Mouse (Mus musculus) midbrain, embryonic 12.5 days (tissue): ENCODE results near the gene A930033H14Rik. TPM values are rescaled to one million over a fixed set of nuclear protein-coding genes. Genes with fewer than 3 reads are reported as not detected.

Experiments
- ATAC-seq: fragments of 200-750 bp; cut with Nextera tagmentation; 2 replicates; pipeline ENCODE4 v1.8.0; 2017; ENCODE audit warnings: low read depth, moderate TSS enrichment, moderate library complexity; ENCODE audit not compliant: low FRiP score
- H3K27ac ChIP-seq: fragments of 300-500 bp; sonication (generic); replicated peaks from 2 replicates; pipeline ENCODE4 v1.5.1; 2016; ENCODE audit warnings: mild to moderate bottlenecking
- H3K27me3 ChIP-seq: fragments of 300-500 bp; sonication (generic); 2 replicates; pipeline ENCODE4 v1.6.1; 2016; ENCODE audit warnings: mild to moderate bottlenecking
- H3K36me3 ChIP-seq: fragments of 300-500 bp; sonication (generic); 2 replicates; pipeline ENCODE4 v1.6.1; 2016
- H3K4me1 ChIP-seq: fragments of 300-500 bp; sonication (generic); 2 replicates; pipeline ENCODE4 v1.6.1; 2016
- H3K4me2 ChIP-seq: fragments of 300-500 bp; sonication (generic); replicated peaks from 2 replicates; pipeline ENCODE4 v1.6.1; 2016; ENCODE audit warnings: mild to moderate bottlenecking, moderate library complexity
- H3K4me3 ChIP-seq: fragments of 300-500 bp; sonication (generic); 2 replicates; pipeline ENCODE4 v1.5.1; 2016; ENCODE audit warnings: mild to moderate bottlenecking
- H3K9ac ChIP-seq: fragments of 300-500 bp; sonication (generic); replicated peaks from 2 replicates; pipeline ENCODE4 v1.6.1; 2016; ENCODE audit warnings: mild to moderate bottlenecking, moderate library complexity
- H3K9me3 ChIP-seq: fragments of 300-500 bp; sonication (generic); 2 replicates; pipeline ENCODE4 v1.6.1; 2016; ENCODE audit warnings: mild to moderate bottlenecking
- WGBS: fragments of 180-500 bp; shearing (Covaris S2); methylation state at CpG from one replicate; pipeline ENCODE4 v1.1.7; 2016; 5-methylcytosine and 5-hydroxymethylcytosine counted together
- polyA plus RNA-seq: library from polyadenylated mRNA; unstranded; fragments of >200 nt; fragmentation: Nextera tagmentation; extraction: Ambion mirVana; gene quantifications from 2 replicates; pipeline ENCODE4 v1.2.1, GENCODE M21; 2016

A930033H14Rik gene
- polyA plus RNA-seq, 1 experiment from 2014 or later, result 1.1 TPM

- no peaks in the 10 kb centered on the region for H3K4me1 ChIP-seq
- H3K36me3 ChIP-seq, result no peaks in the 10 kb centered on the region
- WGBS, result 89% methylated on average over 9 of the region's 9 CpGs
- no peak overlapping the region for H3K4me2 ChIP-seq
- no peaks in the 10 kb centered on the region for H3K9me3 ChIP-seq
- H3K4me3 ChIP-seq, result no peak overlapping the region
- H3K27me3 ChIP-seq, result no peaks in the 10 kb centered on the region
- ATAC-seq, result no peak
- no peak overlapping the region for H3K9ac ChIP-seq
- no peak overlapping the region for H3K27ac ChIP-seq
These were observed 25.0 kb downstream of the A930033H14Rik start for GRCm38 (mm10) chr10:69187773-69188443.

GRCm38 (mm10) chr10:69185894-69186893, 26.7 kb downstream of the A930033H14Rik start:
- ATAC-seq, result peak; percentile 72; the same call in 1 of the 2 replicates
- no peak overlapping the region for H3K9ac ChIP-seq

DNA sequence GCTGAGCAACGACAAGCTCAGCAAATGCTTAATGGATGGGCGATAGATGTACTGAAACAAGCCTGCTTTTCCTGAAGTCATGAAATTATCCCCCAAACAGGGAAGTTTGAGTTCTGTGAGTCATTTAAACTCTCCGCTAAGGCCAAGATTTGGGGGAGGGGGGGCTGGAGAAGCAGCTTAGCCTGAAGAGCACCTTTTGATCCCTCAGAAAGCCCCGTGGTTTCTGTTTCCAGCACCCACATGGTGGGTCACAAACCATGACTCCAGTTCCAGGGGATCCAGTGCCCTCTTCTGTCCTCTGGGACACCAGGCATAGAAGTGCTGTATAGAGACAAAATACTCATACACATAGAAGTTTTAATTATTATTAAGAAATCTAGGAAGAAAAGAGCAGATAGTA, 27.5 kb downstream of the A930033H14Rik start:
- no peaks in the 10 kb centered on the region for H3K9me3 ChIP-seq
- H3K4me3 ChIP-seq, result no peak overlapping the region
- no peak overlapping the region for H3K4me2 ChIP-seq
- no peaks in the 10 kb centered on the region for H3K4me1 ChIP-seq
- no peaks in the 10 kb centered on the region for H3K36me3 ChIP-seq
- ATAC-seq, result no peak
- no peaks in the 10 kb centered on the region for H3K27me3 ChIP-seq
- no peak overlapping the region for H3K9ac ChIP-seq
- no peak overlapping the region for H3K27ac ChIP-seq
- WGBS, result 78% methylated on average over 4 of the region's 4 CpGs

More at GRCm38 (mm10) chr10:69185894-69186893, 26.7 kb downstream of the A930033H14Rik start:
- Histone ChIP-seq H3K4me2 (peak overlapping the region; percentile 41), H3K4me1 (no peaks in the 10 kb centered on the region), H3K9me3 (no peaks in the 10 kb centered on the region), H3K36me3 (no peaks in the 10 kb centered on the region), H3K27me3 (no peaks in the 10 kb centered on the region), H3K4me3 (peak overlapping the region; percentile 24; the same call in 1 of the 2 replicates), H3K27ac (no peak overlapping the region)
- WGBS, result 33% methylated on average over 21 of the region's 21 CpGs

DNA sequence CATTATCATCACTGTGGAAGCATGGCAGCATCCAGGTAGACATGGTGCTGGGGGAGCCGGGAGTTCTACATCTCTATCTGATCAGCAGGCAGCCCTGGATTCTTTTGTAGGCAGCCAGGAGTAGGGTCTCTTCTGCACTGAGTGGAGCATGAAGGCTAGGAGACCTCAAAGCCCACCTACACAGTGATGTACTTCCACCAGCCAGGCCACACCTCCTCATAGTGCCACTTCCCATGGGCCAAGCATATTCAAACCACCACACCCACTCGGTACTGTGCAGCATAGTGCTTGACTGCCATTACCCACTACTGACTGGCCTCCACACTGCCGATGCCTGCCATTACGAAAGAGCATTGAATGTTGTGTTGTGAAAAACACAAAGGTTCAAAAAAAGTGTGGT, 28.0 kb downstream of the A930033H14Rik start:
- Histone ChIP-seq H3K4me3 (no peak overlapping the region), H3K27me3 (no peaks in the 10 kb centered on the region), H3K4me2 (no peak overlapping the region), H3K27ac (no peak overlapping the region), H3K36me3 (no peaks in the 10 kb centered on the region), H3K9ac (no peak overlapping the region), H3K4me1 (no peaks in the 10 kb centered on the region), H3K9me3 (no peaks in the 10 kb centered on the region)
- 97% methylated on average over 4 of the region's 4 CpGs for WGBS
- ATAC-seq, result no peak

DNA sequence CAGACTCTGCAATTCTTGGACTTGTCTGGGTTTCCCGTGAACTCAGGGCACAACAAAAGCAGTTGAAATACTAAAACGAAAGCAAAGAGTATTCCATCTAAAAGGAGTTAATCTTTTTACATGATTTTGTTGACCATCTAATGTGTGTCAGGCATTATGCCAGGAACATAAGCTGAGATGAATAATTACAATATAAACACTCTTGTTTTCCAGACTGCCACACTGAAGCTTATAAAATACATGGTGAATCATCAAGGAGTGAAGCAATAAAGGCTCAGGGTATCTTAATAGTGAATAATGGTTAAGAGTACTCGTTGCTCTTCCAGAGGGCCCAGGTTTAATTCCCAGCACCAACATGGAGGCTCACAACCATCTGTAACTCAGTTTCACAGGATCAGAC, 31.9 kb downstream of the A930033H14Rik start:
- H3K27me3 ChIP-seq, result no peaks in the 10 kb centered on the region
- H3K4me1 ChIP-seq, result no peaks in the 10 kb centered on the region
- no peaks in the 10 kb centered on the region for H3K36me3 ChIP-seq
- no peak overlapping the region for H3K4me3 ChIP-seq
- H3K27ac ChIP-seq, result no peak overlapping the region
- 84% methylated on average over 3 of the region's 3 CpGs for WGBS
- no peak for ATAC-seq
- no peaks in the 10 kb centered on the region for H3K9me3 ChIP-seq
- no peak overlapping the region for H3K9ac ChIP-seq
- H3K4me2 ChIP-seq, result no peak overlapping the region

DNA sequence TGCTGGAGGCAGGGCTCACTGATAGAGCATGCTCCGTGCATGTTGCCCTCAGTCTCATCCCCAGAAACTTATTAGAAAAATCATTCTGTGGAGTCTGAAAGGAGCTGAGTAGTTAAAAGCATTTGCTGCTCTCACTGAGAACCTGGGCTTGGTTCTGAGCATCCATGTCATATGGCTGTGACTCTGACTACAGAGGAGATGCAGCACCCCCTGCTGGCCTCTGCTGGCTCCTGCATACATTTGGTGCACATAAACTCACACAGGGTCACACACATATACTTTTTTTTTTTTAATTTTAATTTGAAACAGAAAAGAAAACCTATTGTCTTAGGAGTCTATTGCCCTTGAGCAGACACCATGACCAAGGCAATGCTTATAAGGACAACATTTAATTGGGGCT, 33.6 kb downstream of the A930033H14Rik start:
- Histone ChIP-seq H3K27me3 (no peaks in the 10 kb centered on the region), H3K4me2 (no peak overlapping the region), H3K36me3 (no peaks in the 10 kb centered on the region), H3K9ac (no peak overlapping the region), H3K4me3 (no peak overlapping the region), H3K9me3 (no peaks in the 10 kb centered on the region), H3K27ac (no peak overlapping the region), H3K4me1 (no peaks in the 10 kb centered on the region)
- 85% methylated on average over 1 of the region's 1 CpGs for WGBS
- no peak for ATAC-seq

DNA sequence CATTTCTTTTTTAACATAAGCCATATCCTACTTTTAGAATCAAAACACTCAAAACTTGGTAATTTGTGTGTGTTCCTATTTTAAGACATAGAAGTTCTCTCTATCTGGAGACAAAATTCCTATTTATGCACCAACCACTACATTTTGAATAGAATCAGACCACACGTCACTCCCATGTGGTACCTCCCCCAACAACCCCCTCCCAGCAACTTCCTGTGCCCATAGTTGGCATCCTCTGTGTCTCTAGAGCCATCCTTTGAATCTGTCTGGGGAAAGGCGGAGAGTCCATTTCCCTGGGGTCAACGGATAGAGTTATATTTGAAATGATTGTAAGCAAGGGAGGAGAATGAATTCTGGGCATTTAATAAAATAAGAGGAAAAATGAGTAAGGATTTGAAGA, 36.8 kb downstream of the A930033H14Rik start:
- ATAC-seq, result no peak
- Histone ChIP-seq H3K27me3 (no peaks in the 10 kb centered on the region), H3K36me3 (no peaks in the 10 kb centered on the region), H3K4me2 (no peak overlapping the region), H3K4me3 (no peak overlapping the region), H3K9me3 (no peaks in the 10 kb centered on the region), H3K4me1 (no peaks in the 10 kb centered on the region), H3K9ac (no peak overlapping the region), H3K27ac (no peak overlapping the region)
- 72% methylated on average over 3 of the region's 3 CpGs for WGBS

GRCm38 (mm10) chr10:69172412-69172811, 40.5 kb downstream of the A930033H14Rik start:
- Histone ChIP-seq H3K4me3 (no peak overlapping the region), H3K9me3 (no peaks in the 10 kb centered on the region), H3K36me3 (no peaks in the 10 kb centered on the region), H3K27ac (no peak overlapping the region), H3K9ac (no peak overlapping the region), H3K27me3 (no peaks in the 10 kb centered on the region), H3K4me2 (no peak overlapping the region), H3K4me1 (no peaks in the 10 kb centered on the region; the same call in 1 of the 2 replicates)
- WGBS, result 87% methylated on average over 3 of the region's 3 CpGs
- no peak for ATAC-seq

DNA sequence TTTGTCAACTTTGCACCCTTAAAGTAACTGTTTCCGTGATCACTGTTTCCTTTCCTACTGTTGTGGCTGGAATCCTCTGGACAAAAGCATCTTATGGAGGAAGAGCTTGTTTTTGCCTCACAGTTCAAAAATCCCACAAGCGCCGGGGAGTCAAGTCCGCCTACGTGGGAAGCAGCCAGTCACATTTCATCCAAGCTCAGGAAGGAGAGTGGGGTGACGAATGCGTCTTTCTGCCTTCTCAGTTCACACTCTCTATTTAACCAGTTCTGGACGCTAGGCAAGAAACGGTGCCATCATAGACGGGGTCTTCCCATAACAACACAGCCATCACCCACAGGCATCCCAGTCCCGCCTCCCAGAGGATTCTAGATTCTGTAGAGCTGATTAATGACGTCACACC, 46.4 kb downstream of the A930033H14Rik start:
- no peaks in the 10 kb centered on the region for H3K27me3 ChIP-seq
- H3K4me2 ChIP-seq, result no peak overlapping the region
- H3K9me3 ChIP-seq, result no peaks in the 10 kb centered on the region
- no peak overlapping the region for H3K27ac ChIP-seq
- H3K36me3 ChIP-seq, result no peaks in the 10 kb centered on the region
- H3K4me3 ChIP-seq, result no peak overlapping the region
- H3K4me1 ChIP-seq, result no peaks in the 10 kb centered on the region; the same call in 1 of the 2 replicates
- H3K9ac ChIP-seq, result no peak overlapping the region
- 87% methylated on average over 12 of the region's 12 CpGs for WGBS
- no peak for ATAC-seq

DNA sequence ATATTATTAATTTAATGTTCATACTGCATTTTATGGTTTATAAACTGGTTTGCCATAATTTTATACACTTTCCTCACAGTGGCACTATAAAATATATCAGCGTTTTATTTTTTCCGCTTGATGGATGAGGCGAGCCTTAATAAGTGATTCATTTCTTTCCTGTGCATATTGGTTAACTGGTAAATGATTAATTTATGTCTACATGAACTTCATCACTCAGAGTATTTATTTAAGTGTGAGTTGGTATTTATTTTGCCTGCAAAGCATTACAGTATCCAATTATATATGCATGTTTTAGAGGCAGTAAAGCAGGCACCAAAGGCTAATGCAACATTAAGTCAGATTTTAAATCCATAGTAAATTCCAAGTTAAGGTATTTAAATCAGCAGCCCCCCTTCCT, 47.1 kb downstream of the A930033H14Rik start:
- no peak for ATAC-seq
- Histone ChIP-seq H3K4me2 (no peak overlapping the region), H3K27me3 (no peaks in the 10 kb centered on the region), H3K4me3 (no peak overlapping the region), H3K4me1 (no peaks in the 10 kb centered on the region; the same call in 1 of the 2 replicates), H3K9me3 (no peaks in the 10 kb centered on the region), H3K36me3 (no peaks in the 10 kb centered on the region), H3K9ac (no peak overlapping the region), H3K27ac (no peak overlapping the region)
- WGBS, result 87% methylated on average over 3 of the region's 3 CpGs

GRCm38 (mm10) chr10:69165125-69165524, 47.8 kb downstream of the A930033H14Rik start:
- H3K27ac ChIP-seq, result no peak overlapping the region
- H3K27me3 ChIP-seq, result no peaks in the 10 kb centered on the region
- H3K9me3 ChIP-seq, result no peaks in the 10 kb centered on the region
- H3K4me1 ChIP-seq, result no peaks in the 10 kb centered on the region
- no peak for ATAC-seq
- H3K4me3 ChIP-seq, result no peak overlapping the region
- 67% methylated on average over 7 of the region's 7 CpGs for WGBS
- H3K4me2 ChIP-seq, result no peak overlapping the region
- no peaks in the 10 kb centered on the region for H3K36me3 ChIP-seq
- H3K9ac ChIP-seq, result no peak overlapping the region

GRCm38 (mm10) chr10:69163216-69163615, 49.7 kb downstream of the A930033H14Rik start:
- H3K9me3 ChIP-seq, result no peaks in the 10 kb centered on the region
- no peak overlapping the region for H3K4me2 ChIP-seq
- no peak overlapping the region for H3K4me3 ChIP-seq
- no peak overlapping the region for H3K27ac ChIP-seq
- H3K36me3 ChIP-seq, result no peaks in the 10 kb centered on the region
- no peak overlapping the region for H3K9ac ChIP-seq
- no peak for ATAC-seq
- H3K4me1 ChIP-seq, result no peaks in the 10 kb centered on the region
- no peaks in the 10 kb centered on the region for H3K27me3 ChIP-seq
- WGBS, result 86% methylated on average over 5 of the region's 5 CpGs
